Comparison of ENCODE assay signal across 8 mouse cellular contexts in the genomic region with DNA sequence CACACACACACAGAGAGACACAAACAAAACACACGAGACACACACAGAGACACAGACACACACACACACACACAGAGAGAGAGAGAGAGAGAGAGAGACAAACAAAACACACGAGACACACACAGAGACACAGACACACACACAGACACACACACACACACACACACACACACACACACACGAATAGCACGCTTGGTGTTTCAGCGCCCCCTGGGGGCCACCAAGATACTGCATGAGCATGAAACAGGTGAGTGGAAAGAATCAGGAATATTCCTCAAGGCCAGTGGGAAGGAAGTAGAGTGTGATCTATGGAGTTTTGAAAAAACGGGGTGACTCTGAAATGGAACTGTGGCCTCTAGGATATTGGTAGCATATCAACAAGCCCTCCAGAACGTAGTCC. TPM values are rescaled to one million over a fixed set of nuclear protein-coding genes. Genes with fewer than 3 reads are reported as not detected.
A peak's percentile ranks its signal among the peaks of the same experiment; 100 is the strongest.
DNase-seq lines count a peak whose midpoint lies in the region; ATAC-seq and TF ChIP-seq lines count a peak whose summit lies in the region.
"Not testable (repeated sequence)": the region's sequence is repeated elsewhere in the genome, so short reads cannot be mapped to it uniquely, and the experiment has no call there.

No protein-coding gene starts in this region.

- H3K4me3 ChIP-seq in liver, postnatal 0 days (ENCODE audit: low read depth, low read length); thymus, adult 2 months (ENCODE audit: control insufficient read depth, insufficient read depth, low read length): not testable (repeated sequence)

- not testable (repeated sequence) for ATAC-seq in liver, postnatal 0 days

- peak; percentile 76 for TF ChIP-seq CTCF in liver, postnatal 0 days (IDR thresholded peaks at IDR 0.05; ENCODE audit: low read depth)
- TF ChIP-seq CTCF in thymus, adult 2 months (IDR thresholded peaks at IDR 0.05; ENCODE audit: borderline replicate concordance, control insufficient read depth, extremely low read depth, insufficient read depth, low read length, poor library complexity) = peak; percentile 44; the same call in 1 of the 2 replicates

- TF ChIP-seq EP300 in liver, postnatal 0 days (IDR thresholded peaks at IDR 0.05; ENCODE audit: low read depth) = not testable (repeated sequence)

- H3K4me2 ChIP-seq in liver, postnatal 0 days (ENCODE audit: low read depth, low read length) = not testable (repeated sequence)

- not testable (repeated sequence) for H3K9me3 ChIP-seq in liver, postnatal 0 days (ENCODE audit: low read length)

- 38% methylated on average over 7 of the region's 7 CpGs for WGBS in liver, postnatal 0 days (ENCODE audit: insufficient replicate concordance)
- WGBS in thymus, adult 2 months = 43% methylated on average over 7 of the region's 7 CpGs

- intact Hi-C loops in heart, postnatal 10 days (cut with DNase I) = not testable (repeated sequence)

- not testable (repeated sequence) for H3K36me3 ChIP-seq in liver, postnatal 0 days (replicated peaks; ENCODE audit: insufficient read depth, low read length); thymus, adult 2 months (ENCODE audit: control insufficient read depth, insufficient read depth, low read length)

- TF ChIP-seq POLR2A in thymus, adult 2 months (IDR thresholded peaks at IDR 0.05; ENCODE audit: control insufficient read depth, extremely low read depth, insufficient read depth, low read length, poor library complexity) = not testable (repeated sequence)

- not testable (repeated sequence) for H3K9ac ChIP-seq in liver, postnatal 0 days (replicated peaks)

- not testable (repeated sequence) for H3K4me1 ChIP-seq in liver, postnatal 0 days (ENCODE audit: insufficient read depth); thymus, adult 2 months (replicated peaks; ENCODE audit: control insufficient read depth, insufficient read depth, low read length)

- not testable (repeated sequence) for H3K27me3 ChIP-seq in liver, postnatal 0 days (ENCODE audit: insufficient read depth, low read length); thymus, adult 2 months (ENCODE audit: control insufficient read depth, insufficient read depth, low read length)

- peak; percentile 56 for DNase-seq in CD4-positive, CD25-positive, alpha-beta regulatory T cell, adult 2 months (ENCODE audit: low read depth, low spot score)
- peak; percentile 36 for DNase-seq in adrenal gland, adult 2 months
- peak; percentile 57 for DNase-seq in embryo, embryonic 10.5 days (ENCODE audit: low spot score)
- peak; percentile 12 to 55 for DNase-seq in heart, postnatal 10 days
- DNase-seq in kidney, postnatal 25 days = peak; percentile 44 to 78
- DNase-seq in liver, postnatal 0 days = peak; percentile 49
- peak; percentile 47 for DNase-seq in naive thymus-derived CD4-positive, alpha-beta T cell, adult 2 months (ENCODE audit: low read depth)
- peak; percentile 41 for DNase-seq in thymus, adult 2 months

- H3K27ac ChIP-seq in liver, postnatal 0 days (ENCODE audit: low read depth); thymus, adult 2 months (ENCODE audit: control insufficient read depth, insufficient read depth, low read length): not testable (repeated sequence)

RNA-seq across cellular contexts. Expression of a gene that starts 14.6 kb away (rescaled TPM):
- 1 to 10 TPM; 4.2 to 9.5 TPM for total RNA-seq in adrenal gland, adult 2 months (2021)
- 4.2 and 8.0 TPM in 2 replicates for polyA plus RNA-seq in adrenal gland, adult 2 months (2012; rRNA removed)
- total RNA-seq in heart, postnatal 10 days (2021) = under 1 TPM; 0.47 to 0.67 TPM
- 0.04 TPM in 1 of 2 replicates, not detected in the other for polyA plus RNA-seq in liver, postnatal 0 days (2015; fragmentation: Nextera tagmentation; extraction: Ambion mirVana)
- 1.1 and 2.9 TPM in 2 replicates for polyA plus RNA-seq in thymus, adult 2 months (2012; rRNA removed)

RNA-seq across cellular contexts. Expression of a gene that starts 29.7 kb away (rescaled TPM):
- under 1 TPM in 1 of 2 experiments, not detected in 1; 0.17 TPM for total RNA-seq in adrenal gland, adult 2 months (2021)
- 0.10 and 0.15 TPM in 2 replicates for polyA plus RNA-seq in adrenal gland, adult 2 months (2012; rRNA removed)
- not detected for total RNA-seq in heart, postnatal 10 days (2021)
- polyA plus RNA-seq in liver, postnatal 0 days (2015; fragmentation: Nextera tagmentation; extraction: Ambion mirVana) = not detected in 2 replicates
- 0.09 TPM in 1 of 2 replicates, not detected in the other for polyA plus RNA-seq in thymus, adult 2 months (2012; rRNA removed)
